Mouse (Mus musculus) thymus, adult 2 months (tissue): ENCODE data around the gene Cntn1.

Experiments
- CTCF ChIP-seq: fragments of 200-500 bp; IDR thresholded peaks from 2 replicates; pipeline ENCODE4 v1.5.1; 2012; ENCODE audit warnings: mild to moderate bottlenecking, control low read depth, low read length, moderate library complexity, borderline replicate concordance; ENCODE audit not compliant: control insufficient read depth, poor library complexity, insufficient read depth; ENCODE audit errors: extremely low read depth
- POLR2A ChIP-seq: fragments of 200-500 bp; IDR thresholded peaks from 2 replicates; pipeline ENCODE4 v1.6.1; 2012; ENCODE audit warnings: mild to moderate bottlenecking, low read length, control low read depth, moderate library complexity; ENCODE audit not compliant: control insufficient read depth, poor library complexity, insufficient read depth; ENCODE audit errors: extremely low read depth

GRCm38 (mm10) chr15:92166266-92166665 is 115.3 kb downstream of the Cntn1 start:
- TF ChIP-seq CTCF (no peak), POLR2A (no peak)
